Mouse (Mus musculus) embryonic facial prominence, embryonic 15.5 days (tissue): ENCODE measurements around the gene Xrcc2. TPM values are rescaled to one million over a fixed set of nuclear protein-coding genes. Genes with fewer than 3 reads are reported as not detected.

Source experiments
- polyA plus RNA-seq: library from polyadenylated mRNA; unstranded; fragments of >200 nt; fragmentation: Nextera tagmentation; extraction: Ambion mirVana; gene quantifications from 2 replicates; pipeline ENCODE4 v1.2.1, GENCODE M21; 2015

The Xrcc2 gene
- polyA plus RNA-seq, 1 experiment from 2014 or later, result 10.3 TPM

Other genes with a start within 250 kb of the Xrcc2 start
- 13.6 and 16.6 TPM in 2 replicates for gene Kmt2c, start 207.0 kb downstream of the Xrcc2 start, polyA plus RNA-seq
- gene Cct8l1, start 189.8 kb downstream of the Xrcc2 start, polyA plus RNA-seq, result not detected in 2 replicates
- gene Actr3b, start 54.2 kb upstream of the Xrcc2 start, polyA plus RNA-seq, result 5.2 and 7.0 TPM in 2 replicates
- 0.16 and 0.23 TPM in 2 replicates for gene Gm21663, start 236.6 kb upstream of the Xrcc2 start, polyA plus RNA-seq
- 0.09 and 0.20 TPM in 2 replicates for gene Gm21671, start 248.6 kb upstream of the Xrcc2 start, polyA plus RNA-seq